Mouse (Mus musculus): ENCODE measurements around the gene Mrnip. TPM values are rescaled to one million over a fixed set of nuclear protein-coding genes. Genes with fewer than 3 reads are reported as not detected.

The Mrnip gene
- polyA plus RNA-seq, 1 experiment from 2014 or later, result 20.0 TPM

DNA sequence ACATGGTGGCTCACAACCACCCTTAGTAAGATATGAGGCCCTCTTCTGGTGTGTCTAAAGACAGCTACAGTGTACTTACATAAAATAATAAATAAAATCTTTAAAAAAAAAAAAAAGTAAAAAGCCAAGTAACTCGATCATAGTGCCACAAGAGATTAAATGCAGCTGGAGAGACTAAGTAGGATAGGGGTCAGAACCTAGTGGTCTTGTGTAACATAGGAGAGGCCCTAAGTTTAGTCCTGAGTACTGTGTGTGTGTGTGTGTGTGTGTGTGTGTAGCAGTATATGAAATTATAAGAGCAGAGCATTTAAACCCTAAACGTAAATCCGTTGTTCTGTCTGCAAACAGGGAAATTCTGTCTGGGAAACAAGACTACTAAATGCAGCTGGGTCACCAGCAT lies 18.0 kb downstream of the Mrnip start:
- Histone ChIP-seq H3K4me3 (replicated peaks) (no peak overlapping the region), H3K27ac (no peak overlapping the region), H3K4me1 (no peaks in the 10 kb centered on the region), H3K27me3 (no peaks in the 10 kb centered on the region), H3K9me3 (replicated peaks) (no peaks in the 10 kb centered on the region), H3K36me3 (peaks cover 28% of the 10 kb centered on the region), H3K9ac (no peak overlapping the region), H3K4me2 (no peak overlapping the region)
- ATAC-seq (replicated peaks; ENCODE audit: low FRiP score), result no peak
- 76% methylated on average over 3 of the region's 3 CpGs for WGBS

DNA sequence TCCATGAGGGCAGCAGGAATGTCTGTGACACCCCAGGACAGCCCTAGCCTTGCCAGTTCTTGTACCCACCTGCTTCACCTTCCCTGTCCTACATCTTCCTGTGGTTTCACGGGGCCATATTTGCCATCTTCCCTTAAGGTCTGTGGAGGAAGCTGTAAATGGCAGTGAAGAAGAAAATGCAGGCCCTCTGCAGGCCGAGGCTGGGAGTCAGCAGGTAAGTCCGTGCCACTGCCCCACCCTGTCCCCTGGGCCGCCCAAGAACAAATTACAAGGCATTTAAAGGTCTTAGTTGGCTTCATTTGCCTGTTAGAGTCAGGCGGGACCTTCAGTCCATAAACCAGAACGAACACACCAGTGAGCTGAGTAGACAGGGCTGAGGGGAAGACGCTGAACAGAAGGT lies 19.8 kb downstream of the Mrnip start:
- Histone ChIP-seq H3K9me3 (replicated peaks) (no peaks in the 10 kb centered on the region), H3K4me3 (replicated peaks) (no peak overlapping the region), H3K27me3 (no peaks in the 10 kb centered on the region), H3K4me1 (no peaks in the 10 kb centered on the region), H3K4me2 (no peak overlapping the region), H3K27ac (no peak overlapping the region), H3K36me3 (peaks cover 44% of the 10 kb centered on the region), H3K9ac (no peak overlapping the region)
- WGBS, result 74% methylated on average over 7 of the region's 7 CpGs
- ATAC-seq (replicated peaks; ENCODE audit: low FRiP score), result no peak

DNA sequence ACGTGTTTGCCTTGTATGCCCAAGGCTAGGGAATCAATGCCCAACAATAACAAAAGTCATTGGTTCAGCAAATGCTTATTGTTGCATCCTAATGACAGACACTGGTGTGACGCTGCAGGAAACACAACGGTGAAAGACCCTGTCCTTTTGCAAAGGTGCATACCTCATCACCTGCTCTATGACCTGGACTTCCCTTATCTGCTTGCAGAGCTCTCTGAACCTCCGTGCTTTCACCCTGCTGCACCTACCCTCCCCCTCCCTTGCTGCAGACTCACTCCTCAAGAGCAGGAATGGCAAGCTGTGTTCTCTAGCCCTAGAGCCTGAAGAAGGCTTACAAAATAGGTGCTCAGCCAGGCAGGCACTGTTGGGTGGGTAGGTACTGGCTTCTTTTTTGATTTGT lies 20.5 kb downstream of the Mrnip start:
- no peak overlapping the region for H3K4me3 ChIP-seq (replicated peaks)
- no peaks in the 10 kb centered on the region for H3K27me3 ChIP-seq
- peaks cover 49% of the 10 kb centered on the region for H3K36me3 ChIP-seq
- H3K4me2 ChIP-seq, result no peak overlapping the region
- no peak overlapping the region for H3K27ac ChIP-seq
- H3K4me1 ChIP-seq, result no peaks in the 10 kb centered on the region
- ATAC-seq (replicated peaks; ENCODE audit: low FRiP score), result no peak
- H3K9ac ChIP-seq, result no peak overlapping the region
- H3K9me3 ChIP-seq (replicated peaks), result no peaks in the 10 kb centered on the region
- 84% methylated on average over 4 of the region's 4 CpGs for WGBS

DNA sequence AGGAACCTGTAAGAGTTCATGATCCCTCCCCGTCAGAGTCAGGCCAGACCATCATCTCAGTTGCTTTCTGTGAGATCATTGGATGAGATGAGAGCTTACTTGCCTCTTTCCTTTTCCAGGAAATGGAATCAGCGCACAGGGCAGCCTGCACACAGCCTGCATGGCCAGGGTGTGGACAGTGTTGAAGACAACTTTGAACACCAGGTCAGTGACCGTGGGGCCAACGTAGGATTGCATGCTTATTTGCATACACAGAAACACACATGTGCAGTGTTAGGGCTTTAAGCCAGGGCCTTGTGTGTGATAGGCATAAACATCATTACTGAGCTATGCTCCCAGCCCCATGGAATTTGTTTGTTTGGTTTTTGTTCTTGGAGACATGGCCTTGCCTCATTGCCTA lies 23.3 kb downstream of the Mrnip start:
- Histone ChIP-seq H3K4me1 (no peaks in the 10 kb centered on the region), H3K4me2 (no peak overlapping the region), H3K27ac (no peak overlapping the region), H3K36me3 (peaks cover 74% of the 10 kb centered on the region), H3K9me3 (replicated peaks) (no peaks in the 10 kb centered on the region), H3K27me3 (no peaks in the 10 kb centered on the region), H3K4me3 (replicated peaks) (no peak overlapping the region), H3K9ac (no peak overlapping the region)
- ATAC-seq (replicated peaks; ENCODE audit: low FRiP score), result no peak
- WGBS, result 91% methylated on average over 4 of the region's 4 CpGs

DNA sequence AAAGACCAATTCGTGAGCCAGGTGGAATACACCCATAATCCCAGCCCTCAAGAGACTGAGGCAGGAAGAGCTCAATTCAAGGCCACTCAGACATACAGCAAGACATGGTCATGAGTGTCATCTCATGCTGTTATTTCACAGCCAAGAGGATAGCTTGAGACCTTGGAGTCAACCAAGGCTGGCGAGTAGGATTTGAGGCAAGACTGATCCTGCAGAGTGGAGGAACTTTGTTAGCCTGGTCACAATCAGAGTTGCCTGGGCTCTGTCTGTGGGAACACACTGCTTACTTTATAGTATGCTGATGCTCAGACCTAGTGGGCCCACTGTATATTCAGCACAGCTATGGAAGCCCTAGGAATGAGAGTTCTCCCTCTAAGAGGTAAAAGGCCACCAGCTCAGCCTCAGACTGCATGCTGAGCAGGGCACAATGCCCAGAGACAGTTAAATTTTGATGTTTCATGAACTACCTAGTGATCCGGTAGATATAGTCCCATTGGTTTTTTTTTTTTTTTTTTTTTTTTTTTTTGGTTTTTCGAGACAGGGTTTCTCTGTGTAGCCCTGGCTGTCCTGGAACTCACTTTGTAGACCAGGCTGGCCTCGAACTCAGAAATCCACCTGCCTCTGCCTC lies 24.1 kb downstream of the Mrnip start:
- 84% methylated on average over 4 of the region's 5 CpGs for WGBS
- H3K27me3 ChIP-seq, result no peaks in the 10 kb centered on the region
- no peak overlapping the region for H3K4me2 ChIP-seq
- no peak for ATAC-seq (replicated peaks; ENCODE audit: low FRiP score)
- no peak overlapping the region for H3K4me3 ChIP-seq (replicated peaks)
- no peaks in the 10 kb centered on the region for H3K4me1 ChIP-seq
- H3K9me3 ChIP-seq (replicated peaks), result no peaks in the 10 kb centered on the region
- peaks cover 83% of the 10 kb centered on the region for H3K36me3 ChIP-seq
- H3K9ac ChIP-seq, result no peak overlapping the region
- no peak overlapping the region for H3K27ac ChIP-seq

DNA sequence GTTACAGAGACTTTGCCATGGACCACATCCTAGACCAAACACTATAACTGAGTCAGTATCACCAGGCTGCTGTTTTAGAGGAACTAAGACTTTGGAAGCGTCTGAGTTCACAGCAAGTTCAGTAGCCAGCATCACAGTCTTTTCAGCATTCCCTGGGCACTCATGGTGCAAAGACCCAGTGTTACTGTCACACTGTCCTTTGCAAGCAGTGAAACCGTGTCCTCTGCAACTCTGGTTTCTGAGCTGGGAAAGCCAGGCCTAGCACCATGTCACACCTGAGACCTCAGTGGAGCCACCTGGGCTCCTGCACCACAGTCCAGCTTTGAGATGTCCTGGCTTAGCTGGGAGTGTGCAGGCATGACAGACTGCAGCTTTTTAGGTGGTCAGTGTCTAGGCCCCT lies 24.7 kb downstream of the Mrnip start:
- peaks cover 83% of the 10 kb centered on the region for H3K36me3 ChIP-seq

DNA sequence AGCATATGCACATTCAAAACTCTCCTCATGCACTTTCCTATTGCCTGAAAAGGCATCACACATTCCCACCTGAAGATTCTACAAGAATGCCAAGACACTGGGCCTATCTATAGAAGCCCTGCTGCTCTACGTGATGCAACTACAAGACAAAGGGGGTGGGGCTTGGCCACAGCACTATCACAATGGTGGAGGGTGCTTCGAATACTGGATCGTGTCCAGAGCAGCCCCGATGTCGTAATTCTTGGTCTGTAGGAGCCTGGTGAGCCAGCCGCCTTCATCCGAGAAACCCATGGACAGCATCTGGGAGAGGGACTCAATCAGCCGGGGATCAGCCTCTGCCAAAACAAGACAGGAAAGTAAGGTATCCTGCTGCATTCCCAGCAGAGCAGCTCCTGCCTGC lies 26.4 kb downstream of the Mrnip start:
- ATAC-seq (replicated peaks; ENCODE audit: low FRiP score), result no peak
- 84% methylated on average over 8 of the region's 8 CpGs for whole genome bisulfite sequencing
- no peaks in the 10 kb centered on the region for H3K27me3 ChIP-seq
- no peak overlapping the region for H3K27ac ChIP-seq
- H3K36me3 ChIP-seq, result peaks cover 93% of the 10 kb centered on the region
- no peaks in the 10 kb centered on the region for H3K9me3 ChIP-seq (replicated peaks)
- no peak overlapping the region for H3K4me3 ChIP-seq (replicated peaks)
- no peaks in the 10 kb centered on the region for H3K4me1 ChIP-seq
- H3K9ac ChIP-seq, result no peak overlapping the region
- no peak overlapping the region for H3K4me2 ChIP-seq

More for the DNA sequence above, 24.7 kb downstream of the Mrnip start:
- no peak overlapping the region for H3K4me3 ChIP-seq (replicated peaks)
- H3K9ac ChIP-seq, result no peak overlapping the region
- H3K4me1 ChIP-seq, result no peaks in the 10 kb centered on the region
- WGBS, result 97% methylated on average over 2 of the region's 2 CpGs
- H3K9me3 ChIP-seq (replicated peaks), result no peaks in the 10 kb centered on the region
- no peak overlapping the region for H3K27ac ChIP-seq
- no peaks in the 10 kb centered on the region for H3K27me3 ChIP-seq
- H3K4me2 ChIP-seq, result no peak overlapping the region
- ATAC-seq (replicated peaks; ENCODE audit: low FRiP score), result no peak

DNA sequence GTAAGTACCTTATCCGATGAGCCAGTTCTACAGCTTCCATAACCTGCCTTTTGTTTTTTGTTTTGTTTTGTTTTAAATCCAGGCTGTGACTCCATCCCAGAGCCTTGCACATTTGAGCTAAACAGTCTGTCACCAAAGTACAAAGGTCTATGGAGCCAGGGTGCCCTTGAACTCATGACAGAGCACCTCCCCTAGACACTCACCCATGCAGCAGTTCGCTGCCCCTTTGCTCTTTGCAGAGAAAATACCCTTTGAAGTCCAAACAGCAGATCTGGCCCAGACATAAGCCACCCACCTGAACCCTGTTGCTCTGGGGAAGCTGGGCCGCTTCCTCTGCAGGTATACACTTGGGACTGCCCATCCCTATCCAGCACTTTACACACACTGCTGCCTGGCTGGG lies 27.3 kb downstream of the Mrnip start:
- Histone ChIP-seq H3K27me3 (no peaks in the 10 kb centered on the region), H3K36me3 (peaks cover 96% of the 10 kb centered on the region), H3K4me3 (replicated peaks) (no peak overlapping the region), H3K4me1 (no peaks in the 10 kb centered on the region), H3K27ac (no peak overlapping the region), H3K9ac (no peak overlapping the region), H3K9me3 (replicated peaks) (no peaks in the 10 kb centered on the region), H3K4me2 (no peak overlapping the region)
- WGBS, result 90% methylated on average over 3 of the region's 3 CpGs
- no peak for ATAC-seq (replicated peaks; ENCODE audit: low FRiP score)

DNA sequence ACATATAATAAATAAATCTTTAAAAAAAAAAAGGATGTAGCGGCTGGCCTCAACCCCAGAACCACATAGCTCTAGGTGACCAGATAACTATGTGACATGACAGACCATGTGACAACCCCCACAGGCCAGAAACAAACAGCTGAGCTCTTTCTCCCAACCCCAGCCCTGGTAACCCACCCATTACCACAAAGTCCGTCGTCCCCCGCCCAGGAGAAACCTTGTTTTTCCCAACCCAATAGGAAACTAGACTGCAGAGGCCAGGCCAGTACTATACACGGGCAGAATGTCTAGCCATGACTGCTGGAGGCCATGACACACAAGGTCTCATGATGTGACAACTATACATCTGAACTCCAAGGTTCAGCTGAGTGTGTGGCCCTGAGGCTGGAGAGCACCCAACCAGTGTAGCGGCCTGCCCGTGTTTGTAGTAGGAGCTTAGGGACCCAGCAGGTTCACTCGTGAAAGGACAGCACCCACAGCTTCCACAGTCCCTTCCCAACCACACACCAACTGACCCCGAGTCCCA lies 29.1 kb downstream of the Mrnip start:
- H3K27ac ChIP-seq, result no peak overlapping the region
- no peaks in the 10 kb centered on the region for H3K27me3 ChIP-seq
- H3K4me2 ChIP-seq, result no peak overlapping the region
- 94% methylated on average over 9 of the region's 9 CpGs for WGBS
- no peak for ATAC-seq (replicated peaks; ENCODE audit: low FRiP score)
- no peaks in the 10 kb centered on the region for H3K4me1 ChIP-seq
- peaks cover 93% of the 10 kb centered on the region for H3K36me3 ChIP-seq
- H3K4me3 ChIP-seq (replicated peaks), result no peak overlapping the region
- H3K9ac ChIP-seq, result no peak overlapping the region
- no peaks in the 10 kb centered on the region for H3K9me3 ChIP-seq (replicated peaks)

DNA sequence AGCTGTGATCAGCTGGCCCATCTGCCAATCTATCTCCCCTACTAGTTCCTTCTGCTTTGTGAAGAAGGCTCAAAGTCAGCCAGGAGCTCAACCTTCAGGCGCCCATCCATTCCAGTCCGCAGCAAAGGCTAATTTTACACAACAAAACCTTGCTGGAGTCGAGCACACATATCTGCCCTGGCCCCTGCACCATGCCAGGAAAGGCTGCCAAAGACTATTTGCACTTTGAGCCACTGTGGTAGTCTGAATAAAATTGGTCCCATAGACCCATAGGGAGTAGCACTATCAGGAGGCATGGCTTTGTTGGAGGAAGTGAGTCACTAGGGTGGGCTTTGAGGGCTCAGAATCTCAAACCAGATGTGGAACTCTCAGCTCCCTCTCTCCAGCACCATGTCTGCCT lies 31.2 kb downstream of the Mrnip start:
- no peak for ATAC-seq (replicated peaks; ENCODE audit: low FRiP score)
- no peak overlapping the region for H3K9ac ChIP-seq
- 84% methylated on average over 3 of the region's 3 CpGs for WGBS
- H3K4me3 ChIP-seq (replicated peaks), result no peak overlapping the region
- no peak overlapping the region for H3K27ac ChIP-seq
- H3K9me3 ChIP-seq (replicated peaks), result no peaks in the 10 kb centered on the region
- H3K36me3 ChIP-seq, result peaks cover 74% of the 10 kb centered on the region
- no peak overlapping the region for H3K4me2 ChIP-seq
- H3K4me1 ChIP-seq, result peaks cover 11% of the 10 kb centered on the region
- H3K27me3 ChIP-seq, result no peaks in the 10 kb centered on the region

DNA sequence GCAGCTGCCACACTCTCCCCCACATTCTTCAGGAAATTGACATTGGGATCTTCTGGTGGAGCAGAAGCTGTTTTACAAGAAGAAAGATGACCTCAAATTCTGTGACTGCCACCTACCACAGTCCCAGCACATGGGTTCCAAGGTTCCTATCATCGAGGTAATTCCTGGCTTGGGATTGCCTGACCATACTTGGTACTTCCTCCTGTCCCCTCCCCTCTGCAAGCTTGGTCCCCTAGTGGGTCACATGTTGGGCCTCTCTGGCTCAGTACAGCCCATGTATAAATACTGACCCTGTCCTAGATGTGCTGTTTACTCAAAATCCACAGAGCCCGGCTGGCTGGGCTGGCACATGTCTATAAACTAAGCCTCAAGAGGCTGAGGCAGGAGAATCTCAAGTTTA lies 31.8 kb downstream of the Mrnip start:
- no peak overlapping the region for H3K4me3 ChIP-seq (replicated peaks)
- H3K27ac ChIP-seq, result no peak overlapping the region
- H3K4me1 ChIP-seq, result peaks cover 14% of the 10 kb centered on the region
- ATAC-seq (replicated peaks; ENCODE audit: low FRiP score), result no peak
- H3K27me3 ChIP-seq, result no peaks in the 10 kb centered on the region
- no peaks in the 10 kb centered on the region for H3K9me3 ChIP-seq (replicated peaks)
- no peak overlapping the region for H3K9ac ChIP-seq
- no peak overlapping the region for H3K4me2 ChIP-seq
- WGBS, result 91% methylated on average over 2 of the region's 2 CpGs
- H3K36me3 ChIP-seq, result peaks cover 68% of the 10 kb centered on the region

DNA sequence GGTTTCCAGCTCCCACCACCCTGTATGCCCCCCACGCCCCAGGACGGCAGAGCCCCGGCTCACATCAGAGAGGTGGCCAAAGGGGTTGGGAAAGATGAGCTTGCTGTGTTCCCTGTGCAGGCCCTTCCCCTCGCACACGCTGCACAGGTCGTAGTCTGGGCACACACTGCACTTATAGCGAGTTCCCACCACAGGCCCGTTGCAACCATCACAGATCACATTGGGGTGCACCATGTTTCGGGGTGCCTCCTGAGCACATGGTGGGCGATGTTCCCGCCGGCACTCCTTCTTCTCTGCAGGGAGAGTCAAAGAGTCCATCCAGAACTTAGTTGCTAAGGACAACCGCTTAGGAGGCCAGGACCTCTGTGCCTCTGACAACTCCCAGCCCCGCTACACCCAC lies 33.1 kb downstream of the Mrnip start:
- WGBS, result 92% methylated on average over 14 of the region's 14 CpGs
- Histone ChIP-seq H3K27ac (no peak overlapping the region), H3K4me2 (no peak overlapping the region), H3K27me3 (no peaks in the 10 kb centered on the region), H3K4me3 (replicated peaks) (no peak overlapping the region), H3K36me3 (peaks cover 55% of the 10 kb centered on the region), H3K4me1 (peaks cover 21% of the 10 kb centered on the region), H3K9ac (no peak overlapping the region), H3K9me3 (replicated peaks) (no peaks in the 10 kb centered on the region)
- no peak for ATAC-seq (replicated peaks; ENCODE audit: low FRiP score)

DNA sequence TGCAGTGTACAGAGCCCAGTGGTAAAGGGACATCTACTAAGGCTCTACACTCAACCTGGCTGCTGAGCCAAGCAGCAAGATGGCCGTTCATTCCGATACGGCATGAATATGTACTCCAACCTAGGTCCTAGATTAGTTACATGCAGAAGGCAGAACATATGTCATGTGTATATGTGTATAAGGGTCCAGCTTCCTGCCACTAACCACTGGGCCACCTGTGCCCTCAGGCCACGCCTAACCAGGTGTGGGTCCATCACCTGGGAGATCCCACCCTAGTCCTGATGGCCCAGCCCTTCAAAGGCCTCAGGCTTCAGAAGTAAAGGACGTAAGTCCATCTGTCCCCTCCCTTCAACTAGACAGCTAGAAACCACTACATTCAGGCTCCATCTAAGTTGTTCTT lies 33.8 kb downstream of the Mrnip start:
- Histone ChIP-seq H3K27me3 (no peaks in the 10 kb centered on the region), H3K4me2 (no peak overlapping the region), H3K36me3 (peaks cover 48% of the 10 kb centered on the region), H3K4me3 (replicated peaks) (no peak overlapping the region), H3K27ac (no peak overlapping the region), H3K9me3 (replicated peaks) (no peaks in the 10 kb centered on the region), H3K9ac (no peak overlapping the region), H3K4me1 (peaks cover 28% of the 10 kb centered on the region)
- 93% methylated on average over 5 of the region's 5 CpGs for WGBS
- no peak for ATAC-seq (replicated peaks; ENCODE audit: low FRiP score)

Measured in kidney, embryonic 15.5 days (tissue).